Comparison of ENCODE assay signal across 12 mouse cellular contexts in the genomic region with DNA sequence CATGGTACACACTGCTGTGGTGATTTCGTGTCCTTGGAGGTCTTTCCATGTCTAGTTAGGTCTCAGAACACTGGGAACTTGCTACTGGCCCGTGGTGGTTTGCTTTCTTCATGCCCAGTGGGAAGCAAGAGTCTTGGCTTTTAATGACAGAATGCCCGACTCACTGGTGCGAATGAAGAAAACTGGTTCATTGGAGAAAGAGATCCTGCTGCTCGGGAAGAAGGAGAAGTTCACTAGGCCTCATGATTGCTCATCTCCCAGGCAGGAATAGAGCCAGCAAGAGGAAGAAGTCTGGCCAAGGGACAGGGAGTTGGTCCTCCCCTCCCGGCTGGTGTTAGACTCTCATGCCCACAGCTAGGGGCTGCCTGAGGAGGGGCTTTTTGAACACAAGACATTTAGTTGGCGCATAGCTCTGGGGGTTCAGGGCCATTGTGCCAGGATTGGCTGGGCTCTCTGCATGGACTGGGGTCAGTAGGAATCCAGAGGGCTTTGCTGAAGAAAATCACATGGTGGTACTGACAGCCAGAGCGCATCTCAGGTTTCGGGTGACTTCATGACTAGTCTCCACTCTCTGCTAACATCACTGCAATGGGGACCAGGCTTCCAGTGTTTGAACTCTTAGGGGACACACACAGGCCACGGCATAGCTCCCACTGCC. TPM values are rescaled to one million over a fixed set of nuclear protein-coding genes. Genes with fewer than 3 reads are reported as not detected.
"Had no signal": no experiment of that assay in that cellular context is flagged by ENCODE, and none has a peak within 500 bp of the region (broad histone marks: within the 10 kb centered on the region; RNA-seq: fewer than 3 reads in every experiment).

No protein-coding gene starts in this region.

- H3K36me3 ChIP-seq: kidney, embryonic 15.5 days; limb, embryonic 13.5 days; lung, embryonic 15.5 days; midbrain, embryonic 15.5 days; neural tube, embryonic 13.5 days had no signal

- ATAC-seq: liver, embryonic 12.5 days; midbrain, embryonic 15.5 days had no signal

- H3K27ac ChIP-seq: kidney, embryonic 15.5 days; limb, embryonic 13.5 days; liver, embryonic 12.5 days; lung, embryonic 15.5 days; midbrain, embryonic 15.5 days; neural tube, embryonic 13.5 days had no signal

- H3K9me3 ChIP-seq: kidney, embryonic 15.5 days; limb, embryonic 13.5 days; liver, embryonic 12.5 days; lung, embryonic 15.5 days; midbrain, embryonic 15.5 days; neural tube, embryonic 13.5 days had no signal

- H3K4me2 ChIP-seq: kidney, embryonic 15.5 days; limb, embryonic 13.5 days; liver, embryonic 12.5 days; lung, embryonic 15.5 days; midbrain, embryonic 11.5 days; midbrain, embryonic 15.5 days; neural tube, embryonic 13.5 days had no signal

- H3K4me3 ChIP-seq: kidney, embryonic 15.5 days; limb, embryonic 13.5 days; liver, embryonic 12.5 days; lung, embryonic 15.5 days; midbrain, embryonic 15.5 days; neural tube, embryonic 13.5 days had no signal

- DNase-seq: kidney, adult 2 months; kidney, postnatal 25 days; retina, postnatal 1 day; thymus, postnatal 36 days had no signal

- H3K27me3 ChIP-seq: kidney, embryonic 15.5 days; limb, embryonic 13.5 days; liver, embryonic 12.5 days; lung, embryonic 15.5 days; midbrain, embryonic 15.5 days; neural tube, embryonic 13.5 days had no signal

- H3K9ac ChIP-seq: kidney, embryonic 15.5 days; limb, embryonic 13.5 days; liver, embryonic 12.5 days; lung, embryonic 15.5 days; midbrain, embryonic 15.5 days; neural tube, embryonic 13.5 days had no signal

RNA-seq across cellular contexts. Expression of a gene that starts 24.6 kb away (rescaled TPM):
- polyA plus RNA-seq: kidney, adult 2 months; midbrain, embryonic 15.5 days; small intestine, adult 2 months had no signal
